16 mouse cellular contexts compared by ENCODE assay signal in genomic region chr2:152326654-152327053, GRCm38 (mm10). TPM values are rescaled to one million over a fixed set of nuclear protein-coding genes. Genes with fewer than 3 reads are reported as not detected.
"Had no signal": no experiment of that assay in that cellular context is flagged by ENCODE, and none has a peak within 500 bp of the region (broad histone marks: within the 10 kb centered on the region; RNA-seq: fewer than 3 reads in every experiment).

No protein-coding gene starts in this region.

- ATAC-seq: liver, embryonic 12.5 days had no signal

- H3K4me2 ChIP-seq: kidney, embryonic 15.5 days; limb, embryonic 15.5 days; liver, embryonic 12.5 days; lung, embryonic 14.5 days; neural tube, embryonic 13.5 days had no signal

- H3K4me3 ChIP-seq: kidney, embryonic 15.5 days; limb, embryonic 15.5 days; liver, embryonic 12.5 days; midbrain, embryonic 10.5 days; neural tube, embryonic 13.5 days had no signal

- H3K27me3 ChIP-seq: kidney, embryonic 15.5 days; limb, embryonic 15.5 days; liver, embryonic 12.5 days; neural tube, embryonic 13.5 days had no signal

- H3K9ac ChIP-seq: kidney, embryonic 15.5 days; limb, embryonic 15.5 days; liver, embryonic 12.5 days; lung, embryonic 14.5 days; neural tube, embryonic 13.5 days had no signal

- H3K27ac ChIP-seq: kidney, embryonic 15.5 days; limb, embryonic 15.5 days; liver, embryonic 12.5 days; midbrain, embryonic 10.5 days; neural tube, embryonic 13.5 days had no signal

- DNase-seq: kidney, postnatal 14 days; layer of hippocampus, postnatal 36 days; lung, embryonic 14.5 days; lung, postnatal 10 days; lung, postnatal 4 days; midbrain, embryonic 14.5 days; retina, postnatal 1 day; right cerebral cortex, postnatal 14 days; thymus, postnatal 14 days had no signal

- H3K9me3 ChIP-seq: kidney, embryonic 15.5 days; limb, embryonic 15.5 days; liver, embryonic 12.5 days; midbrain, embryonic 10.5 days; neural tube, embryonic 13.5 days had no signal

RNA-seq across cellular contexts. Expression of gene Nrsn2, which starts 49.8 kb away (rescaled TPM):
- total RNA-seq: megakaryocyte, adult 5-6 weeks had no signal
- polyA plus RNA-seq: liver, embryonic 16.5 days; lung, embryonic 14.5 days had no signal
